Mouse (Mus musculus): ENCODE measurements around the gene Trim14.
A peak's percentile ranks its signal among the peaks of the same experiment; 100 is the strongest.

The Trim14 gene

DNA sequence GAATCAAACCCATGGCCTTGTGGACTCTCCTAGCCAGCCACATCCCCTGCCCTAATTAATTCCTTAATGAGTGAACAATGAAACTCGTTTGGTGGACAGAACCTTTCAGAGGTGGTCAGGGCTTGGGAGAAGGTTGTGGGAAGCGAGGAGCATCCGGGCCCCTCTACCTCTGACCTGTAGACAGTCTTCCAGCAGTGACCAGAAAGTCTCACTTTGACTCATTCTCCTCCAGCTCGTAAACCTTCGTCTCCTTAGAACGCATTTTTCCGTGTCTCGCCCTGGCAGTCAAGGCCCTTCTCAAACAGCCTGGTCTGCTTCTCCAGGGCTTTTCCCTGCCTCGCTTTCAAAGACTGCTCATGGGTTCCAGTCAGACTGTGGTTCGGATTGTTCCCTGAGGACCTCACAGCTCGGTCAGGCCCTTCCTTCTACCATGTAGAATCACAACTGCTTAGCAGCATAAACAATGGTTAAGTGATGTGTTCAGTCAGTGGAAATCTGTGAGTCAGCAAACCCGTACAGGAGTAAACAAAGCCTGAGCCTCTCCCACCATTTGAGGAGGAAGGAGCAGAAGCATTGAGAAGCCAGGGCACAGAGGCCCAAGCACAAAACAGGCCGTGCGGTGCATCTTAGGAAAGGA, 24.2 kb upstream of the Trim14 start:
- DNase-seq = no peak

GRCm38 (mm10) chr4:46558672-46559667, 23.0 kb upstream of the Trim14 start:
- no peak for DNase-seq

DNA sequence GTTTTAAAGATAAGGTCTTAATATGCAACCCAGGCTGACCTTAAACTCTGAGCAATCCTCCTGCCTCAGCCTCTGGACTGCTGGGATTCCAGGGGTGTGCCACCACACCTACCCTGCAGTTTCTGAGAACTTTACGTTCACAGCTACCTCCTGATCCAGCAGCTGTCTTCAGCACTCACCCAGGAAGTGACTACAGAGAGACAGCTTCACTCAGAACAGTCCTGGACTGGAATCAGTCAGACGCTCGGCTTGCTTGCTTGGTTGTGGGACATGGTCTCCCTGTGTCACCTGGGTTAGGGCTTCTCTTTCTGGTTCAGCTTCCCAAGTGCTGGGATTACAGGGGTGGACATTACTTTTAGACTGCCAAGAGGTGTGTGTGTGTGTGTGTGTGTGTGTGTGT, 21.0 kb upstream of the Trim14 start:
- peak in 1 of 2 experiments; percentile 1 for DNase-seq

DNA sequence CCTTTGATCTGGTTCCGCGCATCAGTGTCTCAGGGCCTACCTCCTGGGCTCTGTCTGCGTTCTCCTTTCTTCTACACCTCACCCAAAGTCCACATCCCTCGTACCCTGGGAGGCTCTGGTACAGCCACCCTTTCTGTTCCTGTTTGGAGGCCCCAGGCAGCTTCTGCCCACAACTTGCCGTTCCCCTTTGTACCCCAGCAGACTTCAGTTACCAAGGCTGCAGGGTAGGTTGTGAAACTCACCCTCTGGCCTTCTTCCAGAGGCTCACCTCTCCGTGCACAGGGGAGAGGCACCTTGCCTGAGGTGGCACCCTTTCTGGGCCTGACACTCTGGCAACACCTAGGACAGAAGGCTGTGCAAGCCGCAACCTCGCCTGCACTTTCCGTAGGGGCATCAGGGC, 19.8 kb upstream of the Trim14 start:
- DNase-seq = no peak

GRCm38 (mm10) chr4:46554295-46555069, 18.5 kb upstream of the Trim14 start:
- peak in 1 of 2 experiments; percentile 29 for DNase-seq

DNA sequence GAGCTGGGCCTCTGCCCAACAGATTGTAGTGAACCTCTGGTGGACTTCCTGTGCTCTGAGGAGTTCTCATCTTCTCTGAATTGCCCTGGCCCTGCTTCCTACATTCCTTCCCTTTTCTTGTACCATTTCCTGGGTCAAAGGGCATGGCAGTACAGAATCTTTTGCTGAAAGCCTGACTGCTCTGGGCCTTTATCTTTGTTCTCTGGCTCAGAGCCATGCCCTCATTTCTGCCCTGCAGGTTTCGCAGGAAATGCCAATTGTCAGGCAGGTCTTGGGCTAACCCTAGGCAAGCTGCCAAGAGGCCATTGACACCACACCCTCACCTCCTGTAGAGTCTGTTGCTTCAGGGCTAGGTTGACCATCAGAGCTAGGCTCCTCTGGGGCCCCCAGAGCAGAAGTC, 17.9 kb upstream of the Trim14 start:
- DNase-seq = peak; percentile 97 to 98

- DNase-seq = no peak
These were observed 14.5 kb upstream of the Trim14 start for GRCm38 (mm10) chr4:46550406-46550805.

DNA sequence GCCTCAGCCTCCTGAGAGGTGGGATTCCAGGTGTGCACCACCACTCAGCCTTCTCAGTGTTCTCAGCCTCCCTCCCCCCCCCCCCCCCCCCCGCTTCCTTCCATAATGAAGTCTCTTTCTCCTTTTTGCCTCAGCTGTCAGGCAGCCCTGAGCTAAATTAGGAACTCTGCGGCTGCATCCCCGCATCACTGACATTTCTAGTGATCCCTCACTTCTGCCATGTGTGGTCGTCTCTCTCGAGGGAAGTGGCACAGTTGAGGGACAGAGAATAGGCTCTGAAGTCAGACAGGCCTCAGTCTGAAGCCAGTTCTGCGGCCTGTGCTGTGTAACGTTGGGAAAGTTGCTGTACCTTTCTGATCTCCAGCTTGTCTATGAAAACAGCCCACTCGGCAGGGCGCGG, 14.0 kb upstream of the Trim14 start:
- DNase-seq = no peak

DNA sequence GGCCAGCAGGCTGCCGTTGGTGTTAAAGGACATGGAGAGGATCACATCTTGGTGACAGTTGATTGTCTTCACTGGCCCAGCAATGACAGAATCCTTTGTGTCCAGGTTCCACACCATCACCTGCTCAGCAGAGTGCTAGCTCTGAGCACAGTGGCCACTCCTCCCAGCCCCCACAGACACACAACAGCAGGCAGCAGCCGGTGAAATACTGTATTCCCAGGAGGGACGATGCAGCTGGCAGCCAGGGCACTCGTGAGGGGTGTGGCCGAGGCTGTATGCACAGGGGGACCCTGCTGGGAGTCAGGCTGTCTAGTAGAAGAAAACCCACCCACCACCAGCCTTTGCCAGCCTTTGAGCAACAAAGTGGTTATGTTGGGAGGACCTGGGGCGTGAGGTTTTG, 10.8 kb upstream of the Trim14 start:
- DNase-seq = peak in 1 of 2 experiments; percentile 44

GRCm38 (mm10) chr4:46545498-46545897, 9.6 kb upstream of the Trim14 start:
- peak in 1 of 2 experiments; percentile 54 for DNase-seq

DNA sequence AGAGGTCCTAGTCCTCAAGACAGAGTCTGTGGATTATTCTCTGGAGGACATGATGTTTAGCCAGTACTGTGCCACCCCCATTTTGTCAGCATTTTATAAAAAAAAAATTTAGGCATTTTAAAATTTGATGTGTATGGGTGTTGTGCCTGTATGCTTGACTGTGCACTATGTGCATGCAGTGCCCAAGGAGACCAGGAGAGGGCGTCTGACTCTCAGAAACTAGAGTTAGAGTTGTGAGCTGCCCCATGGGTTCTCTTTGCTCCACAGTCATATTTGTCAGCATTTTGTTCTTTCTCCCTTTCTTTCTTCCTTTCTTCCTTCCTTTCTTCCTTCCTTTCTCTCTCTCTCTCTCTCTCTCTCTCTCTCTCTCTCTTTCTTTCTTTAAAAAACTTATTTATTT, 8.4 kb upstream of the Trim14 start:
- DNase-seq = peak; percentile 66 to 86

DNA sequence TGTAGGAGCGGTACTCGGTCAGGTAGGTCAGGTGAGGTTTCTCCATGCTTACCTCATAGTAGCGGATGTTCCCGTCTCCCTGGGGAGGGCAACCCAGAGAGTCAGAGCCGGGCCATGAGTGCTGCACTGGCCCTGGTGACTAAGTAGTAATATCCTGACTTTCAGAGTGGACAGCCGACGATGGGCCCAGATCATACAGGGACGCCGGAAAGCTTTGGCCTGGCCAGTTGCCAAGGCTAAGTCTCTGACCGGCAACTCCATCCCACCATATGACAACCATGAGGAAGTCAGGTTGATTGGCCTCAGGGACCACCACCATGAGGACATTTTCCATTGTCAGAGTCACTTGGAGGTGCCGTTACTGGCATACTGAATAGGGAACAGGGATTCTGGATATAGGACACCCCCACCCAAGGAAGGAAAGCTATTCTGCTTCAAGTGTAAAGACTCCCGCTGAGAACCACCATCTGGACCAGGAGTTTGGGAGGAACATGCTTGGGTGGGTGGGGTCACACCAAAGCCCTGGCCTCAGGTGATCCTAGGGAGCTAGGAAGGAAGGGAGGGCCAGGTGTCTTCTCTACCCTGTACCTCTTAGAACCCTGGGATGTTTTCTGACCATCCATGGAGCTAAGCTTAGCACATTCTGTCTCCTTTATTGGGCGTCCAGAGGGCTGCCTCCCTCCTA, 7.6 kb upstream of the Trim14 start:
- peak; percentile 46 to 53 for DNase-seq

GRCm38 (mm10) chr4:46541707-46542106, 5.8 kb upstream of the Trim14 start:
- DNase-seq = no peak

- no peak for DNase-seq
These were observed 3.2 kb upstream of the Trim14 start for GRCm38 (mm10) chr4:46539167-46539566.

DNA sequence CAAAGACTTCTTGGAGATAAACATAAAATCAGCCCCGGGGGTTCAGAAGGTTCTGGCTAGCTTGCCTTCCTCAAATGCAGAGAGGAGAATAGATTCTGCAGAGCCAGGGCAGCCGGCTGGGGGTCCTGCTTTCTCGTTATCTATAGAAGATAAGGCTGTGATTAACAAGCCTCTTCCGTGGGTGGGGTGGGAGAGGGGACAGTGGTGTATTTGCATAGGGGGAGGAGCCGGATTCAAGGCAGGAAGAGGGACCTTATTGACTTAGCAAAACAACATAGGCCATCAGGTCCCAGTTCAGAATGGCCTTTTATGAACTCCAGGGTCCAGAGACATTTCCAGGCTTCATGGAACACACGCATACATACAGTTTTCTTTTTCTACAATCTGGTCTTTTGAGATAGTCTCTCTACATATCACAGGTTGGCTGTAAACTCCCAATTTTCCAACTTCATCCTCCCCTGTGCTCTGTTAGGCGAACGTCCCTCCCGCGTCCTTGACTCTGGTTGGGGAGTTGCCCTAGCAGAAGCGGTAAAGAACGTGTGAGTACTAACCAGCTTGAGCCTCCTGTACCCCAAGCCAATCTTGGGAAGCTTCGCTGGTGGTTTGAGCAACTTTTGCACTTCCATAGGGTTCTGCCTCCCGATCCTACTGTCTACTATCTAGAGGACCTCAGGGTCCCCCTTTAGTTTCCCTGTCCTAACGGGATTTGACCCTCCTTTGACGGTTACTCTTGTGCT, 679 bp downstream of the Trim14 start:
- DNase-seq = no peak

- no peak for DNase-seq
These were observed 1.8 kb downstream of the Trim14 start for GRCm38 (mm10) chr4:46533934-46534720.

GRCm38 (mm10) chr4:46532926-46533325, 3.0 kb downstream of the Trim14 start:
- DNase-seq = no peak

GRCm38 (mm10) chr4:46532511-46532910, 3.4 kb downstream of the Trim14 start:
- DNase-seq = no peak

- no peak for DNase-seq
These were observed 6.2 kb downstream of the Trim14 start for GRCm38 (mm10) chr4:46529722-46530121.

- peak in 1 of 2 experiments; percentile 22 for DNase-seq
These were observed 8.4 kb downstream of the Trim14 start for GRCm38 (mm10) chr4:46527558-46527926.

All from cerebellum, postnatal 14 days (tissue).